Mouse (Mus musculus) megakaryocyte-erythroid progenitor cell, adult 5-6 weeks (primary cell): Measurements from ENCODE around the gene Gpd1. TPM values are rescaled to one million over a fixed set of nuclear protein-coding genes. Genes with fewer than 3 reads are reported as not detected.
"Not testable (repeated sequence)": the region's sequence is repeated elsewhere in the genome, so short reads cannot be mapped to it uniquely, and the experiment has no call there.

ENCODE experiments used
- ATAC-seq: replicated peaks from 2 replicates; pipeline ENCODE4 v1.8.0; 2016; ENCODE audit warnings: mild to moderate bottlenecking, inconsistent platforms; ENCODE audit not compliant: severe bottlenecking, poor library complexity, low FRiP score, low TSS enrichment
- total RNA-seq, 2 experiments: library from RNA; stranded (forward) in 1 of 2; stranded (reverse) in 1 of 2; fragments of 200-1000, 215-1000 nt in 1 of 2; fragments of >200 nt in 1 of 2; fragmentation: Nextera tagmentation in 1 of 2; gene quantifications; 2 replicates each; pipeline ENCODE4 v1.2.3; 2014 to 2017

Gene Gpd1
- total RNA-seq, 2 experiments from 2014 or later, result 0.23 TPM; not detected in 1

GRCm38 (mm10) chr15:99715982-99716746 is 1.2 kb upstream of the Gpd1 start:
- no peak for ATAC-seq

GRCm38 (mm10) chr15:99716814-99717213 is 501 bp upstream of the Gpd1 start:
- ATAC-seq, result no peak

- ATAC-seq, result no peak
Observed at GRCm38 (mm10) chr15:99718461-99719021, 1.2 kb downstream of the Gpd1 start.

- no peak for ATAC-seq
Observed at GRCm38 (mm10) chr15:99719865-99720264, 2.5 kb downstream of the Gpd1 start.

- ATAC-seq, result no peak
Observed at GRCm38 (mm10) chr15:99721921-99722743, 4.8 kb downstream of the Gpd1 start.

GRCm38 (mm10) chr15:99723120-99723514 is 5.8 kb downstream of the Gpd1 start:
- ATAC-seq, result no peak

GRCm38 (mm10) chr15:99723515-99724291 is 6.4 kb downstream of the Gpd1 start:
- ATAC-seq, result no peak

- ATAC-seq, result peak; percentile 36
Observed at GRCm38 (mm10) chr15:99724292-99725021, 7.1 kb downstream of the Gpd1 start.

GRCm38 (mm10) chr15:99725341-99726155 is 8.2 kb downstream of the Gpd1 start, which contains the start of gene Cox14:
TSS of gene Cox14 (plus strand) at chr15:99725618.
- ATAC-seq, result peak; percentile 83

- ATAC-seq, result no peak
Observed at GRCm38 (mm10) chr15:99726549-99726948, 9.2 kb downstream of the Gpd1 start.

- not testable (repeated sequence) for ATAC-seq
Observed at GRCm38 (mm10) chr15:99727039-99727438, 9.7 kb downstream of the Gpd1 start.

- no peak for ATAC-seq
Observed at GRCm38 (mm10) chr15:99727525-99727924, 10.2 kb downstream of the Gpd1 start.

GRCm38 (mm10) chr15:99728211-99728610 is 10.9 kb downstream of the Gpd1 start:
- ATAC-seq, result no peak

- no peak for ATAC-seq
Observed at GRCm38 (mm10) chr15:99729056-99729783, 11.9 kb downstream of the Gpd1 start.

GRCm38 (mm10) chr15:99731167-99731566 is 13.9 kb downstream of the Gpd1 start:
- no peak for ATAC-seq

- ATAC-seq, result no peak
Observed at GRCm38 (mm10) chr15:99731678-99732077, 14.4 kb downstream of the Gpd1 start.

- ATAC-seq, result no peak
Observed at GRCm38 (mm10) chr15:99733186-99733585, 15.9 kb downstream of the Gpd1 start.
